Mouse (Mus musculus) ES-Bruce4 (cell line): Measurements from ENCODE around the gene Larp1.

Experiments used
- CTCF ChIP-seq: IDR thresholded peaks from one replicate; pipeline ENCODE4 v1.8.1; 2011; ENCODE audit warnings: low read depth, low read length
- EP300 ChIP-seq: IDR thresholded peaks from 2 replicates; pipeline ENCODE4 v1.6.1; 2011; ENCODE audit warnings: low read depth, low read length; ENCODE audit not compliant: insufficient read depth
- POLR2A ChIP-seq: IDR thresholded peaks from one replicate; pipeline ENCODE4 v1.8.1; 2011; ENCODE audit warnings: low read length; ENCODE audit not compliant: insufficient read depth

DNA sequence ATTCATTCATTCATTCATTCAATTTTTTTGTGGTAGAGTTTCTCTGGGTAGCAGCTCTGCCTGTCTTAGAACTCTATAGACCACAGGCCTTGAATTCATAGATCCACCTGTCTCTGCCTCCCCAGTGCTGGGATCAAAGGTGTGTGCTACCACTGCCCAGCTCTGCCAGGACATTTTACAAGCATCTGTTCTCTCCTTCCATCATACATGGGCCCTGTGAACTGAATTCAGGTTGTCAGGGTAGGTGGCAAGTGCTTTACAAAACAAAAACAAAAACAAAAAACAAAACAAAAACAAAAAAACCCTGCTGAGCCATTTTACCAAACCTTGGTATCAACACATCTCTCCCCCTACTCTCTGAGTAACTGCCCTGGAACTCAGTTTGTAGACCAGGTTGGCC is 4.2 kb downstream of the Larp1 start:
- no peak for TF ChIP-seq POLR2A
- TF ChIP-seq CTCF, result no peak
- TF ChIP-seq EP300, result no peak
